Mouse (Mus musculus) ovary, postnatal 10 days (tissue): ENCODE measurements around the gene Majin.

ENCODE experiments used
- DNase-seq: peaks from one replicate; pipeline ENCODE4 v3.0.0; 2022; ENCODE audit warnings: low spot score

Majin gene

DNA sequence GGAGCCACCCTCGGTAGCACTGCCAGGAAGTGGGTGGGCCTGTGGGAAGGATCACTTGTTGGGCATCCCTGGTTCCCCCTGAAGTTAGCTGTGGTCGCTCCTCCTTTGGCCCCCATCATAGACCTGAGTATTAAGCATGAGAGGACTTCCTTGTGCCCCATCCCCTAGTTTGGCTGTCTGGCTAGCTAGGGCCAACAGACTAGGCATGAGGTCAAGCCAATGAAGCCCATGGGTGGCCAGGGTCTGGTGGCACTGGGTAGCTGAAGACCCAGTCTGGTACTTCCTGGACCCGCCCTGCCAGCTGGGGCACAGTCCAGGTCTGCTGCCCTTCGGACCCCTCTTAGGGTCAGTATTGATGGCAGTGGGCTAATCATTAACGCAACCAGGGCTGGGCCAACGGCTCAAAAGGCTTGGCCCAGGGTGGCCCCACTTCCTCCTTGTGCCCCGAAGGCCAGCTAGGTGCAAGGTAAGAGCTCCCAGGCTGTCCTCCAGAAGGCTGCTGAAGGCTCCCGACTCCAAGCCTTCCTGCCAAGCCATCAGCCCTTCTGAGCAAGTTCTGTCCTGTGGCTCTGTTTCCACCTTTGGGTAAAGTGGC, 78.7 kb downstream of the Majin start:
- no peak for DNase-seq

DNA sequence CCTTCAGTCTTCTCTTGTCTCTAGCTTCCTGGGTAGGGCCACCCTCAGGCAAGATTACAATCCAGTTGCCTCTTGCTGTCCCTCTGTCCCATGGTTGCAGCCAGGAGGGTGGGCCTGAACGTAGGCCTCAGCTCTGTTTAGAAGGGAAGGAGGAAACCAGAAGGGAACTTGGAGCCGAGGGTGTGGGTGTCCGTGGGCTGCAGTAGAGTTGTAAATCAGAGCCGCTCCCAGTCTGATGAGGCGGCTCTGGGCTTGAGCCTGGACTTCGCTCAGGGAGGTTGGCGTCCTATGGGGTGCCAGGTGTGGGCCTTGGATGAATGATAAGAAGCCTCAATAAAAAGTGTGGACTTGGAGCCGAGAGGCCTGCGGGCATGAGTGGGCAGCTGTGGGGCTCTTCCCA, 80.0 kb downstream of the Majin start:
- DNase-seq: no peak

DNA sequence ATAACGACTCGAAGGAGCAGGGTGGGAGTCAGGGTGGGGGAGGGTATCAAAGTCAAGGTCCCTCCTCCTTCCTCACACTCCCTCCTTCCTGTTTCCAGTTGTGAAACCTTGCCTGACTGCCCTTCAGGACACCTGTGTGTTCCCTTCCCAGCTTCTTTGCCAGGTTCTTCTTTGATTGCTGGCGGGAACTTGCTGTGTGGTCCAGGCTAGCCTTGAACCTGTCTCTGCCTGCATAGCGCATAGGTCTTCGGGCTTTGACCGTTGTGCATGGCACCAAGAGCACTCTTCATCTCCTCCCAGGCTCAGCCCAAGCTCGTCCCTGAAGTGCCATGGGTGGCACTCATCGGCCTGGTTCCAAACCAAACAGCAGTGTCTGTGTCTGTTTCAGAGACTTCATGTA, 80.8 kb downstream of the Majin start:
- no peak for DNase-seq

DNA sequence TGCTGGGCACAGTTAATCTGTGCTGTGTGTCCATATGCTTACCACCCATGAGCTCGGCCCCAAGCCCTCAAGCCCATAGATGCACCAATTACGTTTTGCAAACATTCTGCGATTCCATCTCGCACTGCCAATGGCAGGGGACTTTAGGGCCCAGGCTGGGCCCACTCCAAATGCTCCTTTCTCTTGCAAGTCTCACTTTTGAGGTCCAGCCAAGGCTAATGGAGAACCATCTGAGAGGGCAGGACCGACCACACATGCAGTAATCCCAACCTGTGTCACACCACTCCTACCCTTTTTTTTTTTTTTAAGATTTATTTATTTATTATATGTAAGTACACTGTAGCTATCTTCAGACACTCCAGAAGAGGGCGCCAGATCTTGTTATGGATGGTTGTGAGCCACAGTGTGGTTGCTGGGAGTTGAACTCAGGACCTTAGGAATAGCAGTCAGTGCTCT, 81.6 kb downstream of the Majin start:
- no peak for DNase-seq

DNA sequence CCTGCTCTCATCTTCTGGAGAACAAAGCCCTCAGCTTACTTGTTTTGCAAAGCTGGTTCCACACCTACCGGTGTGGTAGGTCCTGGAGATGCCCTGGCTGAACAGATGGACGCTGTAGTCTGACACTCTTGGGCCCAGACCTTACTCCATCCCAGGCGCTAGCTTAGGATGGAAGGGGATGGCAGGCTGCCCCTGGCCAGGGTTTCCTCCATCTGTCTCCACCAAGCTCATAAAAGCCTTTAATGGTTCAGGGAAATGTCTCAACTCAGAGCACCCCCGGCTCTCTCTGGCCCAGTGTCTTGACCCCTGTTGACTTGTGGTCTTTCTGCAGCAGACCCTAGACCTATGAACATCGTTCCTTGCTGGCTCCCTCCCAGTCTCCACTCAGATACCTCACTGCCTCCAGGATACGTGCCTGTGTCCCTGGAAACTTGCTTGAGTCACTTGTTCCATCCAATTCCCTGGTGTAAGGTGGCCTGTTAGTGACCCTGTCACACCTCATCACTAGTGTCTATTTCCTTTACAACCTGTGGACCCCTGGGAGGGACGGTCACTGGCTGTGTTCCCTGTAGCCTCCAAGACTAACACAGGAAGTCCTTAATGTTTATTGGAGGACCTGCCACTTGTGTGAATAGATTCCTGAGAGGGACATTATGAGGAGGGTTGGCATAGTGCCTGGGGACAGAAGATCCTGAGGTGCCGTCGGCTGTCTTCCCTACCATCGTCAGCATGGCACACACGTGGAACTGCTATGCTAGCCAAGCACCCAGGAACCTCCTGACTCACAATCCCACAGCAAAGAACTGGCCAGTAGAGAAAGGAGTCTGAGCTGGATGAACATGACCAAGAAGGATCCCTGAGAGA, 83.3 kb downstream of the Majin start:
- DNase-seq: no peak

DNA sequence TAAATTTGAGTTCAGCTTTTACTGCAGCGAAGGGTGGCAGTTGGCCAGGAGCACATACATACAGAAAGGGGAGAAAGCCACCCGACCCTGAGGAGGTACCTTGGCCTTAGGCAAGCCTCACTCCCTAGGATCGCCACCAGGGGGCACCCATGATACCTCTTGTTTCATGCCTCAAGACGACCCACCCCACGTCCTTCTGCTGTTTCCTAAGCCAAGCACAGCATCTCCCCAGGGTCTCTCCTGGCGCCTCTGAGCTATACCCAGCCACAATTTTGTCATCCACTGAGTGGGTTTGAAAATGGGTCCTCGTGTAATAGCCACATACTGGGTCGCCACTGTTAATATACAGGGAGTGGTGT, 84.0 kb downstream of the Majin start:
- DNase-seq: peak; percentile 80

DNA sequence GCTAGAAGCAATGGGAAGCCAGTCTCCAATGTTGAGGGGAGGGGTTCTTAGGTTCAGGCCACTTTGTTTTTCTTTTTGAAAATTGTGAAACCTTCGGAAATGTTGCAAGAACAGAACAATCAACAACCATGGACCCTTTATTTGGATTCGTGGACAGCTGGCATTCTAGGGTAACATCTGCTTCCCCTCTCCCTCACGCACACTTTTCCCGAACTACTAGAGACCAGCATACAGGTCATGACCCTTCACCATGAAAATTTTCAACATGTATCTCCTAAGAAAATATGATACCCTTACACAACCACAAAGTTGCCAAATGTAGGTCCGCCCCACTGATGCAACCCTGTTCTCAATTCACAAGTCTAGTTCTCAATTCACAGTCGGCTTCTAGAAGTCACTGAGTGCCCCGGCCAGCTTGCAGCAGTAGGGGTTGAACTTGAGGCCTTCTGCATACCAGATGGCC, 84.5 kb downstream of the Majin start:
- DNase-seq: no peak

DNA sequence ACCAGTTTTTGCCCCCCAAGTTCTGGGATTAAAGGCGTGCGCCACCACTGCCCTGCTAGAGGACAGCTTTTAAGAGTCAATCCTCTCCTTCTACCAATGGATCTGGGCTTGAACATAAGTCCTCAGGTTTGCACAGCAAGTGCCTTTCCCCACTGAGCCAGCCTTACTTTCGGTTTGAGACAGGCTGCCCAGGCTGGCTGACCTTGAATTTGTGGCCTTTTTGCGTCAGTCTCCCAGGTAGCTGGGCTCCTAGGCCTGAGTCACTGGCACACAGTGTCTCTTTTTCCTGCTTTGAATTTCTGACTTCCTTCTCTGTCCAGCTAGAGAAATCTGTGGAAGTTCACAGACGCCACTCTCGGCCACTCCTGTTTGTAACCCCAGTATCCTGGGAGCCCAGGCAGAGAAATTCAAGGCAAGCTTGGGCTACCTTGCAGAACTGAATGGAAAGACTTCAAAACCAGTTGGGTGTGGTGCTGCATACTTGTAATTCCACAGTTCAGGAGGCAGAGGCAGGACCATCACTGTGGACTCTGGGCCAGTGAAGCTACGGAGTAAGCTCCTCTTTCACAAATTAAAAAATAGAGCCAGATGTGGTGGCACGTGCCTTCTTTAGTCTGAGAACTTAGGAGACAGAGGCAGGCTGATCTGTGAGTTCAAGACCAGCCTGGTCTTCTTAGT, 85.7 kb downstream of the Majin start:
- DNase-seq: no peak

DNA sequence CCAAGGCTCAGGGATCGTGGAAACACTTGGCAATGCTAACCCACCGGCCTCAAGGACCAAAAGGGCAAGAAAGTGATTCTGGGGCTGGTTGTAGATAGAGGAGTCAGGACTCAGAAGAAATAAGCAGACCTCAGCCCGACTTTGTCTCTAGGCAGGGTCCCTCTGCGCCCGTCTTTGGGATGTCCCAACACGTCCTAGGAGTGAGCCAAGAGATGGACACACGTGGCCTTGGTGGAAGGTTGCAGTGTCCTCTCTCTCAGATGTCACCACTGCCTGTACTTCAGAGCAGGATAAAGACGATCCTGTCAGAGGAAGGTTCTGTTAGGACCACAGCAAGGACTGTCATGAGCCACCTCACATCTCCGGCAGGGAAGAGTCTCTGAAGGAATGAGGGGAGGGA, 86.5 kb downstream of the Majin start:
- no peak for DNase-seq

DNA sequence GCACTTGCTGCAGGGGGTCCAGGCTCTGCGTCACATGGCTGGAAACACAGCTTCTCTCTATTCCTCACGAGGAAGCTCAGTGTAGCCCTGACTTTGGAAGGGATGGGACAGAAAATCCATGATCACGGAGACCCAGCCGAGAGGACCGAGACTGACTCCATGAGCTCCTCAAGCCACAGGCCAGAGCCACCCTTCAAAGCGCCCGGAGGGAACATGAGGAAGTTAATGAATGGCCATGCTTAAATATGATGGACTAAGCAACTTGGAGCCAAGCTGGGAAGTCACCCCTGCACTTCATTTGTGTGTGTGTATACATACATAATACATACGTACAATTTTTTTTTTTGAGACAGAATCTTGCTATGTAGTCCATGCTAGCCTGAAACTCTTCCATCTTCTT, 87.0 kb downstream of the Majin start:
- no peak for DNase-seq

DNA sequence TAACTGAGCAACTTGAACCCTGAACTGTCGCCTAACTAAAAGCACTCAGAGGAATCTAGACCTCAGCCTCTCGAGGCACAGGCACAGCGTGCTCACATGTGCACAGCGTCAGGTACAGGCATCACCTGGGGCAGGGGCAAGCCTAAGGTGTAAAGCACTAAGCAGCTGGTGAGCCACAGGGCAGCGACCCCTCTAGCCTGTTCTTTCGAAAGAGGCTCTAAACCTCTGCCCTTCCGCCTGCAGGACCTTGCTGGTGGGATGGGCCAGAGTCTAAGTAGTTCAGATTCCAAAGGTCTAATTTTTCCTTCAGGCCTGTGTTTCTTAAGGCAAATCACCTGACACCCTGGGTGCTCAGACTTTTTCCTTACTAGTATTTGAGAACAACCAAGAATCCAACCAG, 87.9 kb downstream of the Majin start:
- DNase-seq: no peak

DNA sequence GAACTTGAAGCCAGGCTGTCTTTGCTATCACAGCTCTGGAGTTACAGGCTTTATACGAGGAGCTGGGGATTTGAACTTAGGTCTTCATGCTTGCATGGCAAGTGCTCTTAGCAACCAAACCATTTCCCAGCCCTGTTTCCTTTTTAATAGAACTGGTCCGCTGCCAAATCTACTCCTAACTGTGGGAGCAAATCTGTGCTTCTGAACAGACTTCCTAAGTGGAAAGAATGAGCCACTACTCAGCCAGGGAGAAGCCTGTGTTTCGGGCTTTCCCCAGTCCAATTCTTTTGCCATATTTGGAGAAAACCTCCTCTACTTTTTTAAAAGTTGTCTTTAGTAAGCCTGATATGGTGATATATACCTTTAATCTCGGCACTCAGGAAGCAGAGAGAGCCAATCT, 88.5 kb downstream of the Majin start:
- no peak for DNase-seq

DNA sequence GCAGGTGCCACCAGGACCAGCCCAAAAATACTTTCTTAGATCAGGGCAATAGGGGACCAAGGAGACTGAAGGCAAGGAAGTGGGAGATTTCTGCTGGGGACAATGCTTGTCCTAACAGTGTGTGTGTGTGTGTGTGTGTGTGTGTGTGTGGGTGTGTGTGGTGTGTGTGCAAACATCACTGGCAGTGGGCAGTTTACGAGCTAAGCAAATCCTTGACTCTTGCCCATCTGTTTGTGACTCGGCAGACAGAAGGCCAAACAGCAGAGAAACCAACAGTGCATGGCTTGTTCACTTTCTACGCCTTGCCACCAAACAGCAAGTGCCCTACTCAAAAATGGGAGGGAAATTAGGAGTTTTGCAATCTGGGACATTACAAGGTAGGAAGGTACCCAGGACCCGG, 89.4 kb downstream of the Majin start:
- no peak for DNase-seq
